Mouse (Mus musculus): Measurements from ENCODE around the gene Polr3c. TPM values are rescaled to one million over a fixed set of nuclear protein-coding genes. Genes with fewer than 3 reads are reported as not detected.

The Polr3c gene
- polyA plus RNA-seq, 1 experiment = 49.3 TPM

DNA sequence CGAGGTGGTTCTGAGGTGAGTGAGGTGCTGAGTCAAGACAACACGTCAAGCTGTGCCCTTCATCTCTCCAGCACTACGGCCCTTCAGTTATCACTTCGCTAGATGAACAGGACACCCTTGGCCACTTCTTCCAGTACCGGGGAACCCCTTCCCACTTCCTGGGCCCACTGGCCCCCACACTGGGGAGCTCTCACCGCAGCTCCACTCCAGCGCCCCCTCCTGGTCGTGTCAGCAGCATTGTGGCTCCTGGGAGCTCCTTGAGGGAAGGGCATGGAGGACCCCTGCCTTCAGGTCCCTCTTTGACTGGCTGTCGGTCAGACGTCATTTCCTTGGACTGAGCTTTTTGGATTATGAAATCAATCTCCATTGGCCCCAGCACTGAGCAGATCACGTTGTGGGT, 22.6 kb downstream of the Polr3c start:
- H3K4me3 ChIP-seq (ENCODE audit: control insufficient read depth, insufficient read depth, low read length) = no peak overlapping the region
- H3K27me3 ChIP-seq (ENCODE audit: control insufficient read depth, insufficient read depth, low read length) = no peaks in the 10 kb centered on the region
- 78% methylated on average over 11 of the region's 11 CpGs for WGBS
- peak; percentile 50 for DNase-seq
- TF ChIP-seq POLR2A (IDR thresholded peaks at IDR 0.05; ENCODE audit: control insufficient read depth, extremely low read depth, insufficient read depth, low read length, poor library complexity) (no peak), CTCF (IDR thresholded peaks at IDR 0.05; ENCODE audit: borderline replicate concordance, control insufficient read depth, extremely low read depth, insufficient read depth, low read length, poor library complexity) (peak; percentile 67; the same call in 1 of the 2 replicates)
- H3K27ac ChIP-seq (ENCODE audit: control insufficient read depth, insufficient read depth, low read length) = no peak overlapping the region
- peaks cover 7% of the 10 kb centered on the region for H3K4me1 ChIP-seq (replicated peaks; ENCODE audit: control insufficient read depth, insufficient read depth, low read length)
- no peaks in the 10 kb centered on the region for H3K36me3 ChIP-seq (ENCODE audit: control insufficient read depth, insufficient read depth, low read length)

DNA sequence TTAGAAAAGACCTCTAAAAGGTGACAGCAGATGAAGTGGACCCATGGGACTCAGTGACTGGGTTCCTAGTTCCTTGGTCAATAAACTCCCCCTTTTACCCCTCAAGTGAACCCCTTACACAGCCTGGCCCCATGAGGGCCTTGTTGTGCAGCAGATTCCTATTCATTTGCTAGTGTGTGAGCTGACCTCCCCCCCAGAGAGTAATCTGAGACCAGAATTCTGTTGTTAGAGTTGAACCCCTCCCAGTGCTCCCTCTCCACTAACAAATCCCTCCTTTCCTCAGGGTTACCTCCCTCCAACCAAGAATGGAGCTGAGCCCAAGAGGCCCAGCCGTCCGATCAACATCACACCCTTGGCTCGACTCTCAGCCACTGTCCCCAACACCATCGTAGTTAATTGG, 26.4 kb downstream of the Polr3c start:
- peaks cover 6% of the 10 kb centered on the region for H3K4me1 ChIP-seq (replicated peaks; ENCODE audit: control insufficient read depth, insufficient read depth, low read length)
- WGBS = 95% methylated on average over 4 of the region's 4 CpGs
- TF ChIP-seq POLR2A (IDR thresholded peaks at IDR 0.05; ENCODE audit: control insufficient read depth, extremely low read depth, insufficient read depth, low read length, poor library complexity) = no peak
- no peak for TF ChIP-seq CTCF (IDR thresholded peaks at IDR 0.05; ENCODE audit: borderline replicate concordance, control insufficient read depth, extremely low read depth, insufficient read depth, low read length, poor library complexity)
- H3K27me3 ChIP-seq (ENCODE audit: control insufficient read depth, insufficient read depth, low read length) = no peaks in the 10 kb centered on the region
- no peaks in the 10 kb centered on the region for H3K36me3 ChIP-seq (ENCODE audit: control insufficient read depth, insufficient read depth, low read length)
- no peak overlapping the region for H3K4me3 ChIP-seq (ENCODE audit: control insufficient read depth, insufficient read depth, low read length)
- DNase-seq = no peak
- H3K27ac ChIP-seq (ENCODE audit: control insufficient read depth, insufficient read depth, low read length) = no peak overlapping the region

DNA sequence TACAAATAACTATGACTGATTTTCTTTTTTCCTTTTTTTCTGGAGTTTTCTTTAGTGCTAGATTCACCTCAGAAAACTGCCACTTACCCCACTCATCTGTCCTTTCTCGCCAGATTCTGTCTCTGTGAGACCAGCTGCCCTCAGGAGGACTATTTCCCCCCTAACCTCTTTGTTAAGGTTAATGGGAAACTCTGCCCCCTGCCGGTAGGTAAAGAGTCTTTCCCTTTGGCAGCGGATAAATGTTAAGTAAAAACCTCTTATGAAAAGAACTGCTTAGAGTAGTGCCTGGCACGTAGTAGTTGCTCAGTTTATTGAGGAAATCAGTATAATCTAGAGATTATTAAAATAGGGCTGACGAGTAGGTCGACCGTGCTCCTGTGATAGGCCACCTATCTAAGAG, 27.1 kb downstream of the Polr3c start:
- DNase-seq = peak; percentile 28
- no peak overlapping the region for H3K27ac ChIP-seq (ENCODE audit: control insufficient read depth, insufficient read depth, low read length)
- no peak overlapping the region for H3K4me3 ChIP-seq (ENCODE audit: control insufficient read depth, insufficient read depth, low read length)
- no peaks in the 10 kb centered on the region for H3K27me3 ChIP-seq (ENCODE audit: control insufficient read depth, insufficient read depth, low read length)
- 76% methylated on average over 7 of the region's 7 CpGs for WGBS
- no peak for TF ChIP-seq POLR2A (IDR thresholded peaks at IDR 0.05; ENCODE audit: control insufficient read depth, extremely low read depth, insufficient read depth, low read length, poor library complexity)
- TF ChIP-seq CTCF (IDR thresholded peaks at IDR 0.05; ENCODE audit: borderline replicate concordance, control insufficient read depth, extremely low read depth, insufficient read depth, low read length, poor library complexity) = no peak
- no peaks in the 10 kb centered on the region for H3K36me3 ChIP-seq (ENCODE audit: control insufficient read depth, insufficient read depth, low read length)
- H3K4me1 ChIP-seq (replicated peaks; ENCODE audit: control insufficient read depth, insufficient read depth, low read length) = peaks cover 7% of the 10 kb centered on the region

DNA sequence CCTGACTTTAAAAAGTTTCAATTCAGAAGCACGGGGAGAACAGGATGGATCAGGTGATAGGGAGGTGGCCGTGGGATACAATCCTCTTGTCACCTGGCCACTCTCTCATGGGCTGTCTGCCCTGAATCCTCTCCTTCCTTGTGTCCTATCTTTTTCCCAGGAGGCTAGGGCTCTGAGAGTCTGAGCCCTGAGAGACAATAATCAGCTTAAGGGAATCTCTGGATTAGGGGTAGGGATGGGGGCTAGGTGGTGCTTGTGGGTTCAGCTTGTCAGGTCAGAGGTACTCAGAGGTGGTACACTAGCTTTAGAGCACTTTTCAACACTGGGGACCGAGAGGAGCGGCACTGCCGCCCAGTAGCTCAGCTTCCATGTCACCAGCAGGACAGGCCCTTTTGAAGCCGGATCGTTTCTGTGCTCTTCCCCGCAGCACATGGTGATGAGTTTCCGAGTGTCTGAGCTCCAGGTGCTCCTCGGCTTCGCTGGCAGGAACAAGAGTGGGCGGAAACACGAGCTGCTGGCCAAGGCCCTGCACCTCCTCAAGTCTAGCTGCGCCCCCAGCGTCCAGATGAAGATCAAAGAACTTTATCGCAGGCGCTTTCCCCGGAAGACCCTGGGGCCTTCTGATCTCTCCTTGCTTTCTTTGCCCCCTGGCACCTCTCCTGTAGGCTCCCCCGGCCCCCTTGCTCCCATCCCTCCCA, 28.3 kb downstream of the Polr3c start:
- Histone ChIP-seq H3K4me3 (ENCODE audit: control insufficient read depth, insufficient read depth, low read length) (no peak overlapping the region), H3K27ac (ENCODE audit: control insufficient read depth, insufficient read depth, low read length) (no peak overlapping the region), H3K4me1 (replicated peaks; ENCODE audit: control insufficient read depth, insufficient read depth, low read length) (peaks cover 7% of the 10 kb centered on the region), H3K36me3 (ENCODE audit: control insufficient read depth, insufficient read depth, low read length) (no peaks in the 10 kb centered on the region), H3K27me3 (ENCODE audit: control insufficient read depth, insufficient read depth, low read length) (no peaks in the 10 kb centered on the region)
- TF ChIP-seq POLR2A (IDR thresholded peaks at IDR 0.05; ENCODE audit: control insufficient read depth, extremely low read depth, insufficient read depth, low read length, poor library complexity) (no peak), CTCF (IDR thresholded peaks at IDR 0.05; ENCODE audit: borderline replicate concordance, control insufficient read depth, extremely low read depth, insufficient read depth, low read length, poor library complexity) (no peak)
- no peak for DNase-seq
- 94% methylated on average over 19 of the region's 19 CpGs for WGBS

DNA sequence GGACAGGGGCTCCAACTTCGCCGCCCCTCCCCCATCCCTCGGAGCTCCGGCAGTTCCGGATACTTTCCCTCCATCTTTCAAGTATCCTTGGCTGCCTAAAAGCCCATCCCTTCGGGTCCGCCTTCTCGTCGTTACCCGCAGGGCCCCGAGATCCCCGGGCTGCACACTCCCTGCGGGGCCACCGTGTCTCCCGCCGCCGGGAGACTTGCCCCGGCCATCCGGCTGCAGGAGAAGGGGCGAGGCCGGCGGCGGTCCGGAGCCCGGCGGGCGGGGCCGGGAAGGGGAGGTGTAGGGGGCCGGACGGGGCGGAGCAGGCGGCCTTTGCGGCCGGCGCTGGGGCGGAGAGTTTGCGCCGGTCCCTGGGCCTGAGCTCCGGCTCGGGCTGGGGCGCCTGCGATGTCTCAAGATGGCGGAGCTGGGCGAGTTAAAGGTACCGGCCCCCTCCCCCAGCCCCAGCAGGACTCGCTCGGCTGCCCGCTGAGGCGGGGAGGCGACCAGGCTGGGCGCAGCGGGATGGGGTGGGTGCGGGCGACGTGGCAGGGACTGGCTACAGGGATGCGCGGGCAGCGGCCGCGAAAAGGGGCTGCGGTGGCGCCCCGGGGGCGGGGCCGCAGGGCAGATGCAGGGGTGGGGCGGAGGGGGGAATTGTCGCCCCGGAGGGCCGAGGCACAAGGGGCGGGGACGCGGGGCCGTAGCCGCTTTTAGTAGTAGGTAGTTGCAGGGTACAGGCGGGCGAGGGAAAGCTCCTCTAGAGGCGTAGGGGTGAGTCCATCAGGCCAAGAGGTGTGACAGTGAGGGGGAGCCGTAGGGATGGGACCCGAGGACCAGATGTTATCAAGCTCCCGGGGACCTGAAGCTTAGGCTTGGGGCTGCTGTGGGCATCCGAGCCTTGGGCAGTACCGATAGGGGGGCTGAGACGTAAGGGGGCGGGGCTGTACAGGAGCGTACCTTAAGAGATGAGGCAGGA, 30.4 kb downstream of the Polr3c start:
- no peaks in the 10 kb centered on the region for H3K36me3 ChIP-seq (ENCODE audit: control insufficient read depth, insufficient read depth, low read length)
- WGBS = under 1% methylated on average over 83 of the region's 85 CpGs
- DNase-seq = peak; percentile 61
- no peak overlapping the region for H3K27ac ChIP-seq (ENCODE audit: control insufficient read depth, insufficient read depth, low read length)
- peak overlapping the region; percentile 89 for H3K4me3 ChIP-seq (ENCODE audit: control insufficient read depth, insufficient read depth, low read length)
- no peak for TF ChIP-seq CTCF (IDR thresholded peaks at IDR 0.05; ENCODE audit: borderline replicate concordance, control insufficient read depth, extremely low read depth, insufficient read depth, low read length, poor library complexity)
- 0 out of 2 replicates have a peak, but pooled peaks have one; percentile 25 for TF ChIP-seq POLR2A (IDR thresholded peaks at IDR 0.05; ENCODE audit: control insufficient read depth, extremely low read depth, insufficient read depth, low read length, poor library complexity)
- H3K4me1 ChIP-seq (replicated peaks; ENCODE audit: control insufficient read depth, insufficient read depth, low read length) = peaks cover 7% of the 10 kb centered on the region
- H3K27me3 ChIP-seq (ENCODE audit: control insufficient read depth, insufficient read depth, low read length) = no peaks in the 10 kb centered on the region

DNA sequence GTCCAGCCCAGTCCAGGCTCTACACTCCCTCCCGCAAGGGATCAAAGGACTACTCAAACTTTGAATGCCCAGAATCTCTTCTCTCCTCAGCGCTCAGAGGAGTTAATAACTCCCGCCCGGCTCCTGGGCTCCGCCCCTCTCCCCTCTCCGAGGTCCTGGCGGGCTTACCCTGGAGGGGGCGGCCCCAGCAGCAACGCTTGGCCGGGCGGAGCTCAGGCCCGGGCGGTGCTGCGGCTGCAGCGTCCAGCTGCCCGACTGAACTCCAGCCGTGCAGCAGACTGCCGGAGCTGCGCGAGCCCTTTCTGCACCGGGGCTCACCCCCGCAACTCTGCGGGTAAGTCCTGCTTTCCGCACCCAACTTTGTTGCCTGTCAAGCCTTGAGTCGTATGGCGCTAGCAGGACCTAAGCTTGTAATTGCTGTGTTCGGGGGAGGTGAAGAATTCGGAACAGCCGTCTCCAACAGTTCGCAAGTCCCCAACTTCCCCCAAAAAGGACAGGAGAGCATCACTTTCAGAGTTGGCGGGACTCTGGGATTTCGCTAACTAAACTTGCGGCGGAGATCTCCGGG, 31.1 kb downstream of the Polr3c start, which contains the start of gene Pias3:
TSS of gene Pias3 (plus strand) at position 187 of the 568 bp plus-strand sequence.
- WGBS = under 1% methylated on average over 35 of the region's 35 CpGs
- peaks cover 7% of the 10 kb centered on the region for H3K4me1 ChIP-seq (replicated peaks; ENCODE audit: control insufficient read depth, insufficient read depth, low read length)

More for the DNA sequence above, 31.1 kb downstream of the Polr3c start, which contains the start of gene Pias3:
- no peaks in the 10 kb centered on the region for H3K36me3 ChIP-seq (ENCODE audit: control insufficient read depth, insufficient read depth, low read length)
- no peaks in the 10 kb centered on the region for H3K27me3 ChIP-seq (ENCODE audit: control insufficient read depth, insufficient read depth, low read length)
- 0 out of 2 replicates have a peak, but pooled peaks have one; percentile 25 for TF ChIP-seq POLR2A (IDR thresholded peaks at IDR 0.05; ENCODE audit: control insufficient read depth, extremely low read depth, insufficient read depth, low read length, poor library complexity)
- 0 out of 2 replicates have a peak, but pooled peaks have one; percentile 14 for TF ChIP-seq CTCF (IDR thresholded peaks at IDR 0.05; ENCODE audit: borderline replicate concordance, control insufficient read depth, extremely low read depth, insufficient read depth, low read length, poor library complexity)
- no peak within 1 kb of the TSS for H3K27ac ChIP-seq (ENCODE audit: control insufficient read depth, insufficient read depth, low read length)
- peak; percentile 54 for DNase-seq
- H3K4me3 ChIP-seq (ENCODE audit: control insufficient read depth, insufficient read depth, low read length) = peak within 1 kb of the TSS; percentile 89
